Mouse (Mus musculus) stomach, postnatal 0 days (tissue): ENCODE measurements at regions not wholly inside any gene's neighbourhood (a gene's known extent, or its start where the extent isn't known, plus 50 kb on each side); places are given as distances from the start of the nearest gene placed in this dataset.

Experiments
- ATAC-seq: fragments of 200-750 bp; cut with Nextera tagmentation; 2 replicates; pipeline ENCODE4 v1.8.0; 2017; ENCODE audit not compliant: low FRiP score, low TSS enrichment
- DNase-seq: peaks from one replicate; pipeline ENCODE4 v3.0.0-alpha.2; 2016; ENCODE audit warnings: low spot score
- H3K27ac ChIP-seq: fragments of 300-500 bp; sonication (generic); replicated peaks from 2 replicates; pipeline ENCODE4 v1.5.1; 2014; ENCODE audit warnings: mild to moderate bottlenecking, control low read depth
- H3K27me3 ChIP-seq: fragments of 300-500 bp; sonication (generic); 2 replicates; pipeline ENCODE4 v1.6.1; 2014; ENCODE audit warnings: low read length; ENCODE audit not compliant: control insufficient read depth, insufficient read depth
- H3K36me3 ChIP-seq: fragments of 300-500 bp; sonication (generic); 2 replicates; pipeline ENCODE4 v1.6.1; 2014; ENCODE audit warnings: low read length, mixed read lengths; ENCODE audit not compliant: control insufficient read depth, insufficient read depth
- H3K4me1 ChIP-seq: fragments of 300-500 bp; sonication (generic); replicated peaks from 2 replicates; pipeline ENCODE4 v1.6.1; 2014; ENCODE audit warnings: antibody characterized with exemption; ENCODE audit not compliant: control insufficient read depth, insufficient read depth
- H3K4me2 ChIP-seq: fragments of 300-500 bp; sonication (generic); replicated peaks from 2 replicates; pipeline ENCODE4 v1.6.1; 2014; ENCODE audit warnings: low read depth, mild to moderate bottlenecking, control low read depth, moderate library complexity
- H3K4me3 ChIP-seq: fragments of 300-500 bp; sonication (generic); 2 replicates; pipeline ENCODE4 v1.5.1; 2014; ENCODE audit warnings: low read depth, low read length, control low read depth
- H3K9ac ChIP-seq: fragments of 300-500 bp; sonication (generic); 2 replicates; pipeline ENCODE4 v1.6.1; 2014; ENCODE audit warnings: mild to moderate bottlenecking, low read length, control low read depth, mixed read lengths
- H3K9me3 ChIP-seq: fragments of 300-500 bp; sonication (generic); 2 replicates; pipeline ENCODE4 v1.6.1; 2016; ENCODE audit warnings: low read length; ENCODE audit not compliant: control insufficient read depth
- CTCF ChIP-seq: IDR thresholded peaks from 2 replicates; pipeline ENCODE4 v1.5.1; 2016; ENCODE audit warnings: antibody characterized with exemption, low read depth, mild to moderate bottlenecking, moderate library complexity
- EP300 ChIP-seq: optimal IDR thresholded peaks from 2 replicates; pipeline ENCODE3; 2016; ENCODE audit warnings: antibody characterized with exemption
- WGBS: fragments of 180-500 bp; shearing (Covaris S2); extraction: QIAGEN DNeasy Blood & Tissue Kit; methylation state at CpG from one replicate; pipeline ENCODE4 v1.1.7; 2014; 5-methylcytosine and 5-hydroxymethylcytosine counted together

GRCm38 (mm10) chr10:92036176-92036575 lies 686.0 kb downstream of the Nedd1 start:
- Histone ChIP-seq H3K4me3 (no peak overlapping the region), H3K27me3 (no peaks in the 10 kb centered on the region), H3K36me3 (no peaks in the 10 kb centered on the region), H3K9me3 (no peaks in the 10 kb centered on the region), H3K4me2 (no peak overlapping the region), H3K27ac (no peak overlapping the region), H3K4me1 (no peaks in the 10 kb centered on the region), H3K9ac (no peak overlapping the region)
- WGBS: 53% methylated on average over 3 of the region's 3 CpGs
- ATAC-seq: no peak
- TF ChIP-seq CTCF (no peak), EP300 (no peak)
- no peak for DNase-seq

GRCm38 (mm10) chr10:92030221-92030620 lies 692.0 kb downstream of the Nedd1 start:
- Histone ChIP-seq H3K36me3 (no peaks in the 10 kb centered on the region), H3K4me3 (no peak overlapping the region), H3K27me3 (no peaks in the 10 kb centered on the region), H3K9me3 (no peaks in the 10 kb centered on the region), H3K4me2 (no peak overlapping the region), H3K27ac (no peak overlapping the region), H3K4me1 (no peaks in the 10 kb centered on the region), H3K9ac (no peak overlapping the region)
- WGBS: 78% methylated on average over 4 of the region's 4 CpGs
- ATAC-seq: no peak
- TF ChIP-seq EP300 (no peak), CTCF (no peak)
- no peak for DNase-seq

GRCm38 (mm10) chr10:92024203-92024602 lies 698.0 kb downstream of the Nedd1 start:
- no peak overlapping the region for H3K4me2 ChIP-seq
- 63% methylated on average over 1 of the region's 1 CpGs for WGBS
- DNase-seq: no peak
- no peak overlapping the region for H3K4me3 ChIP-seq
- H3K27ac ChIP-seq: no peak overlapping the region
- ATAC-seq: no peak
- no peaks in the 10 kb centered on the region for H3K27me3 ChIP-seq
- no peak overlapping the region for H3K9ac ChIP-seq
- no peaks in the 10 kb centered on the region for H3K36me3 ChIP-seq
- TF ChIP-seq CTCF (no peak), EP300 (no peak)
- H3K9me3 ChIP-seq: no peaks in the 10 kb centered on the region
- no peaks in the 10 kb centered on the region for H3K4me1 ChIP-seq

GRCm38 (mm10) chr10:92021036-92021435 lies 701.2 kb downstream of the Nedd1 start:
- TF ChIP-seq CTCF: no peak
- no peak for TF ChIP-seq EP300
- no peaks in the 10 kb centered on the region for H3K27me3 ChIP-seq
- H3K4me3 ChIP-seq: no peak overlapping the region
- no peak overlapping the region for H3K4me2 ChIP-seq
- DNase-seq (no peak), ATAC-seq (no peak)
- H3K9me3 ChIP-seq: no peaks in the 10 kb centered on the region
- H3K9ac ChIP-seq: no peak overlapping the region
- no peaks in the 10 kb centered on the region for H3K36me3 ChIP-seq
- no peak overlapping the region for H3K27ac ChIP-seq
- no peaks in the 10 kb centered on the region for H3K4me1 ChIP-seq
- 67% methylated on average over 1 of the region's 1 CpGs for WGBS

- no peak for ATAC-seq
- Histone ChIP-seq H3K4me3 (no peak overlapping the region), H3K4me2 (no peak overlapping the region), H3K36me3 (no peaks in the 10 kb centered on the region), H3K27me3 (no peaks in the 10 kb centered on the region), H3K9me3 (no peaks in the 10 kb centered on the region), H3K27ac (no peak overlapping the region), H3K9ac (no peak overlapping the region), H3K4me1 (no peaks in the 10 kb centered on the region)
- no peak for DNase-seq
- no peak for TF ChIP-seq EP300
- TF ChIP-seq CTCF: no peak
- WGBS: 55% methylated on average over 10 of the region's 10 CpGs
Measured at GRCm38 (mm10) chr10:92009551-92009950, 712.7 kb downstream of the Nedd1 start.

- WGBS: 77% methylated on average over 2 of the region's 2 CpGs
- no peak for TF ChIP-seq EP300
- no peak for TF ChIP-seq CTCF
- Histone ChIP-seq H3K4me3 (no peak overlapping the region), H3K9me3 (no peaks in the 10 kb centered on the region), H3K27ac (no peak overlapping the region), H3K27me3 (no peaks in the 10 kb centered on the region), H3K9ac (no peak overlapping the region), H3K4me1 (no peaks in the 10 kb centered on the region), H3K4me2 (no peak overlapping the region), H3K36me3 (no peaks in the 10 kb centered on the region)
- DNase-seq (no peak), ATAC-seq (no peak)
Measured at GRCm38 (mm10) chr10:92007891-92008290, 714.3 kb downstream of the Nedd1 start.
